Mouse (Mus musculus) layer of hippocampus, adult 9-11 months (tissue): Measurements from ENCODE around the gene Slc16a9.
A peak's percentile ranks its signal among the peaks of the same experiment; 100 is the strongest.

Experiments used
- DNase-seq: peaks from one replicate; pipeline ENCODE4 v3.0.0; 2022

Slc16a9 gene

DNA sequence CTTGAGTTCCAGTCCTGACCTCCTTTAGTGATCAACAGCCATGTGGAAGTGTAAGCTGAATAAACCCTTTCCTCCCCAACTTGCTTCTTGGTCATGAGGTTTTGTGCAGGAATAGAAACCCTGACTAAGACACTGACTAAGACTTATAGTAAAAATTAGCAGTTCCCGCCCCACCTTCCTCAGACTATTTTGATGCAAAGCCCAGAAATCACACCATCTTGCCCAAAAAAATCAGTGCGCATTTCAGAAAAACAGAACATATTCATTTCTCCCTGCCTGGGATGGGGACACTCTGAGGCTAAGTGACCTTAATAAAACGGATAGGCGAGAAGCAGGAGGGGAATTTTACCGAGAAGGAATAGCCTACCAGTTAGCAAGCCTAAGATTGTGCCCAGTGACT, 60.8 kb downstream of the Slc16a9 start:
- no peak for DNase-seq

DNA sequence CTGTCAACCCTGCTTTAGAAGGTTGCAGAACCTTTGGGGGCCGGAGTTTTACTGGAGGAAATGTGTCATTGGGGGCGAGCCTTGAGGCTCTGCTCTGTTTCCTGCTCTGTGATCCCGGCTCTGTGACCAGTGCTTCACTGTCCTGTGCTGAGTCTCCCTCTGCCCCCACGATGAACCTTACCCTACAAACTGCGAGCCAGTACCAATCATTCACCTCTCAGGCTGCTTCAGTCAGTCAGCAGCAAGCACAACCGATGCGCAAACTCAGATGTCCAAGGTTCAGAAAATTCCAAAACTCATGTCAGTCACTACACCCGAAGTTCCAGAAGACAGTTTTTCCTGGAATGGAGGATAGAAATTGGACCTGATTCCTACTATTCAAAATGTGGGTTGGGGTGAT, 64.5 kb downstream of the Slc16a9 start:
- DNase-seq = no peak

DNA sequence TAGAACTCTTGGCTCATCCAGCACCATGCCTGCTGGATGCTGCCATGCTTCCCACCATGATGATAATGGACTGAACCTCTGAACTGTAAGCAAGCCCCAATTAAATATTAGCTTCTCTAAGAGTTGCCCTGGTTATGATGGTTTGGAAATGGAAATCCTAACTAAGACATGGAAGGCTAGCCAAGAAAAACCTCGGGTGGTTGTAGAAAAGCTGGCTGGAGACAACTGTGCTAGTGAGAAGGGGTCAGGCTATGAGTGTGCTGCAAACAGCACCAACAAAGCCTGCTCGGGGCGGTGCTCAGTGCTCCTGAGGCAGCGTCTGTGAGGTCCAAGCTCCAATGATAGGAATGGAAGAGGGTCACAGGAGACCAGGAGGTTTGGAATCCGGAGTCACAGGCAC, 65.7 kb downstream of the Slc16a9 start:
- DNase-seq = no peak

DNA sequence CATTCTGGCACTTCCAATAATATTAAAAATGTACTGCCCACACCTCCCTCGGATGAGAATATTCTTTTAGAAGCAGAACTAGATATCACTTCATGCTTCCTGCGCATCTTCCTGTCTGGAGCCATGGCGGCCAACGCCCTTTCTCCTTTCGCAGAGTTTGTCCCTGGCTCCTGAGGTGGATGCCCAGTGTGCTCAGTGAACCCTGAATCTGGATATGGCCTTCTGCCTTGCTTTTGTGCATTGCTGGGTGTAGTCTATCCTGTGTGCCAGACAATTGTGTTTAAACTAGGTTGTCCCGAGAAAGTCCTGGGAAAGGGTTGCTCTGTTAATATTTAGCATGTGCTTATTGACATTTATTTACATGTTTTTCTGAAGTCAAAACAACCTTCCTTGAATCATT, 71.0 kb downstream of the Slc16a9 start:
- no peak for DNase-seq

DNA sequence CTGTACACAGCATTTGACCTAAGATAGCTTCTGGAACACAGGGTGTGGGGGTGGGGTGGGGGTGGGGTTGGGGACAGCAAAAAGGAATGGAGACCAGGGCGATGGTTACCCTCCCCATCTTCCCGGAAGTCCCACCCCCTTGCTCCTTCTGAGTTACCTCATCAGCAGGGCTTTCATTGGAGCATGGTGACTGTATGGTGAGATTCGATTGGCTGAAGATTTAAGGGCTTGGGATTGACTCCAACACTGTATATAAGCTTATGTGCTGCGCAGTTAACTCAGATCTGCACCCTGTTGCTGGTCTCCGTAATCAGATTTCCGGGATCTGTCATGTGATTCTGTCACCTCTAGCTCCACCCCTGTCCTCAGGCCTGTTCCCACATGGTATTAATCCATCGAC, 72.0 kb downstream of the Slc16a9 start:
- no peak for DNase-seq

DNA sequence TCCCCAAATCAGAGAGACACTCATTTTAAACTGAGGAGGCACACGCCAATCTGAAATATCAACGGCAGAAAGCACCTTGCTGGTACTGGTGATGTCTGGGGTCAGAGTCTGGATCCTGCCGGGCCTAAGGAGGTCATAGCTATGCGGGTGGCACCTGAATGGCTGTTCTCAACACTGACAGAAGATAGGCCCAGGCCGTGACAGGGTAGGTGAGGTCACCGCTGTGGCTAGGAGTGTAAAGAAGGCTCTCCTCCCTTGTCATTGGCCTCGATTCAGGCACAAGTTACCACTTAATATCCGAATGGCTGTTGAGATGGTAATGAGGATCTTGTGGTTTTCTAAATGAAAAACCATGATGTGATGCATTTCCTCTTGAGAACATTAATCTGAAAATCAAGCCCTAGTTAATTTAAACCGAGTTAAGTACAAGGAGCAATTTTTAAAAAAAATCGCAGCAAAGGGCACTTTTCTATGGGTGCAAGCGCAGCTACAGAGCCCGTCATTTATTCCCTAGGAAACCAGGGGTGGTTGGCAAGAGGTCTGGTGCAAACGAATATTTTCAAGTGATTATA, 72.6 kb downstream of the Slc16a9 start:
- DNase-seq = no peak

DNA sequence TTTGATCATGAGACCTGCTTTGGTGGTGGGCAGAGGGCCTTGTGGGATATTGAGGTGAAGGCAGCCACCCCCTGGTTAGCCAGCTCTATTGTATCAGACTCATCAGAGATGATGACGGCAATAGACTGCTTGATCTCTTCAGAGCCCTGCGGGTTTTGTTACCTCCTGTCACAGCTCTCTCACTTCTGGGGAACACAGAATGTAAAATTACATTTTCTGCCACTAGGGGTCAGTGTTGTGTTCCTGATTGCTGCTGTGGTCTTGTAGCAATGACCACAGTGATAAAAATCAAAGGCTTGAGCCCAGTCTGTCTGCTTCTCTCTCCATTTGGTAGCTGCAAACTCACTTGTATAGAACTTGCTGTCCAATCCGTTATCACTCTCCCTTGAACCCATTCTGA, 73.7 kb downstream of the Slc16a9 start:
- DNase-seq = peak; percentile 72

DNA sequence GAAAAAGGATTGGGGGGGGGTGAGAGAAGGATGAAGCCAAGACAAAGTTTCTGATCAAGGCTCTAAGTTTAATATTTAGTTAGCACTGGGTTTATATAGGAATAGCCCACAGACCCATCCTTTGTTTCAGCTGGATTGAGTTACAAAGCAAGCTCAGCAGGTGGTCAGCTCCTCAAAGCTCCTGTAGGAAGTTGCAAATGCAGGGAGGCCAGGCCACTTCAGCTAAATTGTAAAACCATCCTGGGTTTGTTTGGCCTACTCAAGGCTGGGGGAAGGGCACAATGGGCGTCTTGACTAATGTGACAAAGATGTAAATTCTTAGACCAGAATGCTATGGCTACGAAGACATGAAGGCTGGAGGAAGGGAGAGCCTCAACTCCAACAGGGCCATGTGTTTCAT, 80.6 kb downstream of the Slc16a9 start:
- no peak for DNase-seq

DNA sequence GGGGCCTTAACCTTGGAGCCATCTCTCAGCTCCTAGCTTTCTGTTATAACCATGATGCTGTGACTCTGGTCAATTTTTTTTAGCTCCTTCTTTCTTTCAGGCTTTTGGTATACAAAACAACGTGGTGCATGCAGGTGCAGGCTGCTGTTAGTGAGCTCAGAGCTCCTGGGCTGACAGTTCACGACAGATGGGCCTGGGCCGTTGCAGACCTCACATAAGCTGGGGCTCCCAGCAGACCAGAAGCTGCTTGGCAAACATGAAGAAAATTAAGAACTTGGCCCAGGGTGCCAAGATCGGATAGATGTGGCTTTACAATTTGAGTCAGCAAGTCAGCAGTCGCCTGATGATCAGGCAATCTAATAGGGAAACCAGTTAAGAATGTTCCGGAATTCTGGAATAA, 82.4 kb downstream of the Slc16a9 start:
- no peak for DNase-seq

DNA sequence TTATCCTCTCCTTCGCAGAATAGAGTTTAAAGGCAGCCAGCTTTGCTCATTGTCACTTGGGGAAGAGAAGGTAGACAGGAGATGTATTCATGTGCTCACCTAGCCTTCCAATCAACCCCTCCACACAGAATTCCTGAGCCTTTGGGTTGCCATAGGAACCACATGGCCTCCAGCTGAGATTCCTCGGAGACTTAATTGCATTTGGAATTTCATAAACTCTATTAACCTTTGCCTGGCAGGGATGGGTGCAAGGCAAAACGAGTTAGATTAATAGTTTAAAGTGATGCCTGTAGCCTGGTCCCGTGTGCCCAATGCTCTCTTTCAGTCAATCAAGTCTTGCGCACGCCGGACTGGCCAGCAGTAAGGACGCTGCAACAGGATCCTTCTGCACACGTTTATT, 83.2 kb downstream of the Slc16a9 start:
- DNase-seq = no peak
